Mouse (Mus musculus): ENCODE measurements around the gene Tasp1.
"Not testable (repeated sequence)": the region's sequence is repeated elsewhere in the genome, so short reads cannot be mapped to it uniquely, and the experiment has no call there.

Tasp1 gene

GRCm38 (mm10) chr2:140066353-140067314 lies at the start of gene Tasp1:
Tasp1 (minus strand) TSS chr2:140066805.
- peak; percentile 99 for DNase-seq (ENCODE audit: low read depth, low spot score)

- no peak for DNase-seq (ENCODE audit: low read depth, low spot score)
Observed at GRCm38 (mm10) chr2:140113851-140114250, 47.2 kb upstream of the Tasp1 start.

GRCm38 (mm10) chr2:140108945-140109344 lies 42.3 kb upstream of the Tasp1 start:
- no peak for DNase-seq (ENCODE audit: low read depth, low spot score)

- peak; percentile 67 for DNase-seq (ENCODE audit: low read depth, low spot score)
Observed at GRCm38 (mm10) chr2:140107641-140108040, 41.0 kb upstream of the Tasp1 start.

- DNase-seq (ENCODE audit: low read depth, low spot score) = peak; percentile 72
Observed at GRCm38 (mm10) chr2:140104951-140105350, 38.3 kb upstream of the Tasp1 start.

- DNase-seq (ENCODE audit: low read depth, low spot score) = peak; percentile 88
Observed at GRCm38 (mm10) chr2:140100551-140101474, 34.2 kb upstream of the Tasp1 start.

GRCm38 (mm10) chr2:140099971-140100370 lies 33.4 kb upstream of the Tasp1 start:
- peak; percentile 92 for DNase-seq (ENCODE audit: low read depth, low spot score)

- DNase-seq (ENCODE audit: low read depth, low spot score) = no peak
Observed at GRCm38 (mm10) chr2:140097131-140097591, 30.6 kb upstream of the Tasp1 start.

- DNase-seq (ENCODE audit: low read depth, low spot score) = no peak
Observed at GRCm38 (mm10) chr2:140096034-140096433, 29.4 kb upstream of the Tasp1 start.

- DNase-seq (ENCODE audit: low read depth, low spot score) = no peak
Observed at GRCm38 (mm10) chr2:140093433-140093832, 26.8 kb upstream of the Tasp1 start.

GRCm38 (mm10) chr2:140084245-140084644 lies 17.6 kb upstream of the Tasp1 start:
- no peak for DNase-seq (ENCODE audit: low read depth, low spot score)

- DNase-seq (ENCODE audit: low read depth, low spot score) = peak; percentile 61
Observed at GRCm38 (mm10) chr2:140080747-140081577, 14.4 kb upstream of the Tasp1 start.

- not testable (repeated sequence) for DNase-seq (ENCODE audit: low read depth, low spot score)
Observed at GRCm38 (mm10) chr2:140079284-140079683, 12.7 kb upstream of the Tasp1 start.

GRCm38 (mm10) chr2:140078600-140079280 lies 12.1 kb upstream of the Tasp1 start:
- peak; percentile 55 for DNase-seq (ENCODE audit: low read depth, low spot score)

GRCm38 (mm10) chr2:140077476-140077875 lies 10.9 kb upstream of the Tasp1 start:
- no peak for DNase-seq (ENCODE audit: low read depth, low spot score)

- DNase-seq (ENCODE audit: low read depth, low spot score) = no peak
Observed at GRCm38 (mm10) chr2:140075150-140075549, 8.5 kb upstream of the Tasp1 start.

- DNase-seq (ENCODE audit: low read depth, low spot score) = no peak
Observed at GRCm38 (mm10) chr2:140067516-140067915, 911 bp upstream of the Tasp1 start.

GRCm38 (mm10) chr2:140065676-140066075 lies 929 bp downstream of the Tasp1 start:
- peak; percentile 56 for DNase-seq (ENCODE audit: low read depth, low spot score)

- peak; percentile 65 for DNase-seq (ENCODE audit: low read depth, low spot score)
Observed at GRCm38 (mm10) chr2:140061481-140061880, 5.1 kb downstream of the Tasp1 start.

GRCm38 (mm10) chr2:140060092-140060867 lies 6.3 kb downstream of the Tasp1 start:
- DNase-seq (ENCODE audit: low read depth, low spot score) = no peak
